Mouse (Mus musculus) liver, embryonic 11.5 days (tissue): ENCODE results near the gene Gm5751. TPM values are rescaled to one million over a fixed set of nuclear protein-coding genes. Genes with fewer than 3 reads are reported as not detected.
"Not testable (repeated sequence)": the region's sequence is repeated elsewhere in the genome, so short reads cannot be mapped to it uniquely, and the experiment has no call there.

Source experiments
- ATAC-seq: fragments of 200-750 bp; cut with Nextera tagmentation; replicated peaks from 2 replicates; pipeline ENCODE4 v1.8.0; 2017; ENCODE audit warnings: moderate number of reproducible peaks, mild to moderate bottlenecking, moderate TSS enrichment, moderate library complexity; ENCODE audit not compliant: low FRiP score
- DNase-seq: peaks from one replicate; pipeline ENCODE4 v3.0.0-alpha.2; 2017; ENCODE audit warnings: low spot score
- H3K27ac ChIP-seq: fragments of 300-500 bp; sonication (generic); 2 replicates; pipeline ENCODE4 v1.5.1; 2014; ENCODE audit warnings: mild to moderate bottlenecking, low read depth, low read length, control low read depth
- H3K27me3 ChIP-seq: fragments of 300-500 bp; sonication (generic); replicated peaks from 2 replicates; pipeline ENCODE4 v1.6.1; 2014; ENCODE audit warnings: low read length, mixed read lengths; ENCODE audit not compliant: control insufficient read depth, insufficient read depth
- H3K36me3 ChIP-seq: fragments of 300-500 bp; sonication (generic); 2 replicates; pipeline ENCODE4 v1.6.1; 2014; ENCODE audit warnings: mild to moderate bottlenecking, low read length, moderate library complexity, mixed read lengths; ENCODE audit not compliant: control insufficient read depth, insufficient read depth
- H3K4me1 ChIP-seq: fragments of 300-500 bp; sonication (generic); replicated peaks from 2 replicates; pipeline ENCODE4 v1.6.1; 2014; ENCODE audit warnings: low read length, mixed read lengths; ENCODE audit not compliant: control insufficient read depth, insufficient read depth
- H3K4me2 ChIP-seq: fragments of 300-500 bp; sonication (generic); 2 replicates; pipeline ENCODE4 v1.6.1; 2014; ENCODE audit warnings: mild to moderate bottlenecking, control low read depth, moderate library complexity
- H3K4me3 ChIP-seq: fragments of 300-500 bp; sonication (generic); 2 replicates; pipeline ENCODE4 v1.5.1; 2014; ENCODE audit warnings: low read depth, low read length, control low read depth
- H3K9ac ChIP-seq: fragments of 300-500 bp; sonication (generic); 2 replicates; pipeline ENCODE4 v1.6.1; 2014; ENCODE audit warnings: low read depth, low read length, control low read depth
- H3K9me3 ChIP-seq: fragments of 300-500 bp; sonication (generic); 2 replicates; pipeline ENCODE4 v1.6.1; 2016; ENCODE audit warnings: low read length, inconsistent platforms, mixed read lengths; ENCODE audit not compliant: control insufficient read depth
- WGBS: fragments of 180-500 bp; shearing (Covaris S2); extraction: QIAGEN DNeasy Blood & Tissue Kit; methylation state at CpG from one replicate; pipeline ENCODE4 v1.1.7; 2014; 5-methylcytosine and 5-hydroxymethylcytosine counted together
- polyA plus RNA-seq: library from polyadenylated mRNA; unstranded; fragments of >200 nt; fragmentation: Nextera tagmentation; extraction: Ambion mirVana; gene quantifications from 2 replicates; pipeline ENCODE4 v1.2.1, GENCODE M21; 2014

The Gm5751 gene
- not detected in 2 replicates for polyA plus RNA-seq

- not testable (repeated sequence) for H3K27ac ChIP-seq, H3K36me3 ChIP-seq, H3K9me3 ChIP-seq, H3K4me2 ChIP-seq, H3K9ac ChIP-seq, H3K4me1 ChIP-seq, H3K27me3 ChIP-seq, ATAC-seq, DNase-seq, H3K4me3 ChIP-seq
- 82% methylated on average over 3 of the region's 4 CpGs for WGBS
Measured at GRCm38 (mm10) chrX:8873953-8874352, at the start of gene Gm5751. Gene Gm5751, plus strand, starts transcription at chrX:8874253.

GRCm38 (mm10) chrX:8832043-8832442 lies 42.0 kb upstream of the Gm5751 start:
- Histone ChIP-seq H3K27ac (no peak overlapping the region), H3K9me3 (no peaks in the 10 kb centered on the region), H3K9ac (no peak overlapping the region), H3K4me1 (no peaks in the 10 kb centered on the region), H3K27me3 (no peaks in the 10 kb centered on the region), H3K4me2 (no peak overlapping the region), H3K4me3 (no peak overlapping the region), H3K36me3 (no peaks in the 10 kb centered on the region)
- no peak for DNase-seq
- no peak for ATAC-seq

- DNase-seq = no peak
- WGBS = 56% methylated on average over 1 of the region's 1 CpGs
Measured at GRCm38 (mm10) chrX:8843694-8844093, 30.4 kb upstream of the Gm5751 start, which contains the start of gene Gm6592. Gene Gm6592, plus strand, starts transcription at chrX:8843994.

GRCm38 (mm10) chrX:8852486-8852885 lies 21.6 kb upstream of the Gm5751 start:
- Histone ChIP-seq H3K4me2 (no peak overlapping the region), H3K4me1 (no peaks in the 10 kb centered on the region), H3K36me3 (no peaks in the 10 kb centered on the region), H3K4me3 (no peak overlapping the region), H3K27me3 (no peaks in the 10 kb centered on the region), H3K27ac (no peak overlapping the region), H3K9me3 (no peaks in the 10 kb centered on the region), H3K9ac (no peak overlapping the region)
- no peak for ATAC-seq
- 87% methylated on average over 10 of the region's 10 CpGs for WGBS
- no peak for DNase-seq

More at GRCm38 (mm10) chrX:8843694-8844093, 30.4 kb upstream of the Gm5751 start, which contains the start of gene Gm6592:
- no peak for ATAC-seq
- H3K27ac ChIP-seq = no peak within 1 kb of the TSS
- no peak within 1 kb of the TSS for H3K9ac ChIP-seq
- no peak within 1 kb of the TSS for H3K4me3 ChIP-seq
- H3K9me3 ChIP-seq = no peaks in the 10 kb centered on the region; the same call in 1 of the 2 replicates
- H3K4me1 ChIP-seq = no peaks in the 10 kb centered on the region
- no peaks in the 10 kb centered on the region for H3K27me3 ChIP-seq
- no peaks in the 10 kb centered on the region for H3K36me3 ChIP-seq
- no peak within 1 kb of the TSS for H3K4me2 ChIP-seq

GRCm38 (mm10) chrX:8864331-8864730 lies 9.7 kb upstream of the Gm5751 start:
- not testable (repeated sequence) for H3K9me3 ChIP-seq, H3K27me3 ChIP-seq, H3K4me2 ChIP-seq, H3K9ac ChIP-seq, ATAC-seq, H3K36me3 ChIP-seq, H3K27ac ChIP-seq, H3K4me3 ChIP-seq, H3K4me1 ChIP-seq
- DNase-seq = peak; percentile 29
- 4% methylated on average over 3 of the region's 3 CpGs for WGBS

- no peak overlapping the region for H3K4me2 ChIP-seq
- H3K4me1 ChIP-seq = no peaks in the 10 kb centered on the region
- H3K9me3 ChIP-seq = no peaks in the 10 kb centered on the region
- no peak overlapping the region for H3K9ac ChIP-seq
- 68% methylated on average over 4 of the region's 4 CpGs for WGBS
- H3K27ac ChIP-seq = no peak overlapping the region
- H3K27me3 ChIP-seq = no peaks in the 10 kb centered on the region
- ATAC-seq = no peak
- no peak overlapping the region for H3K4me3 ChIP-seq
- DNase-seq = no peak
- no peaks in the 10 kb centered on the region for H3K36me3 ChIP-seq
Measured at GRCm38 (mm10) chrX:8884336-8884735, 10.3 kb downstream of the Gm5751 start.

- Histone ChIP-seq H3K27me3 (peaks cover 31% of the 10 kb centered on the region), H3K27ac (no peak overlapping the region), H3K36me3 (no peaks in the 10 kb centered on the region), H3K9me3 (no peaks in the 10 kb centered on the region), H3K4me3 (peak overlapping the region; percentile 47), H3K4me1 (no peaks in the 10 kb centered on the region), H3K9ac (no peak overlapping the region), H3K4me2 (peak overlapping the region; percentile 59; the same call in 1 of the 2 replicates)
- no peak for ATAC-seq
- no peak for DNase-seq
- WGBS = 41% methylated on average over 4 of the region's 9 CpGs
Measured at GRCm38 (mm10) chrX:8891975-8892342, 17.9 kb downstream of the Gm5751 start.

GRCm38 (mm10) chrX:8892343-8893155 lies 18.5 kb downstream of the Gm5751 start, which contains the start of gene B630019K06Rik:
Gene B630019K06Rik, plus strand, starts transcription at chrX:8892382.
- Histone ChIP-seq H3K9me3 (no peaks in the 10 kb centered on the region), H3K27ac (no peak within 1 kb of the TSS; the same call in 1 of the 2 replicates), H3K27me3 (peaks cover 31% of the 10 kb centered on the region), H3K4me2 (peak within 1 kb of the TSS; percentile 59), H3K36me3 (no peaks in the 10 kb centered on the region), H3K9ac (peak within 1 kb of the TSS; percentile 43; the same call in 1 of the 2 replicates), H3K4me3 (peak within 1 kb of the TSS; percentile 47), H3K4me1 (no peaks in the 10 kb centered on the region)
- DNase-seq (peak; percentile 39), ATAC-seq (peak; percentile 63)
- 14% methylated on average over 68 of the region's 95 CpGs for WGBS
